Mouse (Mus musculus) stomach, embryonic 14.5 days (tissue): Measurements from ENCODE around the gene Brsk1. TPM values are rescaled to one million over a fixed set of nuclear protein-coding genes. Genes with fewer than 3 reads are reported as not detected.
A peak's percentile ranks its signal among the peaks of the same experiment; 100 is the strongest.

Source experiments
- ATAC-seq: fragments of 200-750 bp; cut with Nextera tagmentation; 2 replicates; pipeline ENCODE4 v1.8.0; 2017; ENCODE audit warnings: low read depth, moderate TSS enrichment; ENCODE audit not compliant: insufficient number of reproducible peaks, insufficient read depth, low FRiP score
- H3K27ac ChIP-seq: fragments of 300-500 bp; sonication (generic); 2 replicates; pipeline ENCODE4 v1.5.1; 2014; ENCODE audit warnings: mild to moderate bottlenecking, low read length, moderate library complexity, mixed read lengths
- H3K27me3 ChIP-seq: fragments of 300-500 bp; sonication (generic); 2 replicates; pipeline ENCODE4 v1.6.1; 2014; ENCODE audit warnings: low read length, control low read depth, mixed read lengths; ENCODE audit not compliant: control insufficient read depth, insufficient read depth
- H3K36me3 ChIP-seq: fragments of 300-500 bp; sonication (generic); 2 replicates; pipeline ENCODE4 v1.6.1; 2014; ENCODE audit warnings: mild to moderate bottlenecking, control low read depth, low read length, moderate library complexity, mixed read lengths; ENCODE audit not compliant: control insufficient read depth, insufficient read depth
- H3K4me1 ChIP-seq: fragments of 300-500 bp; sonication (generic); 2 replicates; pipeline ENCODE4 v1.6.1; 2014; ENCODE audit warnings: low read length, control low read depth, mixed read lengths; ENCODE audit not compliant: control insufficient read depth, insufficient read depth
- H3K4me2 ChIP-seq: fragments of 300-500 bp; sonication (generic); replicated peaks from 2 replicates; pipeline ENCODE4 v1.6.1; 2014; ENCODE audit warnings: low read depth, low read length, control low read depth
- H3K4me3 ChIP-seq: fragments of 300-500 bp; sonication (generic); 2 replicates; pipeline ENCODE4 v1.5.1; 2014; ENCODE audit warnings: low read depth, low read length, control low read depth
- H3K9ac ChIP-seq: fragments of 300-500 bp; sonication (generic); replicated peaks from 2 replicates; pipeline ENCODE4 v1.6.1; 2014; ENCODE audit warnings: low read depth, mild to moderate bottlenecking, control low read depth, low read length, moderate library complexity, mixed read lengths
- H3K9me3 ChIP-seq: fragments of 300-500 bp; sonication (generic); 2 replicates; pipeline ENCODE4 v1.6.1; 2016; ENCODE audit warnings: low read depth, low read length, control low read depth; ENCODE audit not compliant: control insufficient read depth
- WGBS: fragments of 180-500 bp; shearing (Covaris S2); extraction: QIAGEN DNeasy Blood & Tissue Kit; methylation state at CpG from one replicate; pipeline ENCODE4 v1.1.7; 2014; 5-methylcytosine and 5-hydroxymethylcytosine counted together
- polyA plus RNA-seq: library from polyadenylated mRNA; unstranded; fragments of >200 nt; fragmentation: Nextera tagmentation; extraction: Ambion mirVana; gene quantifications from 2 replicates; pipeline ENCODE4 v1.2.1, GENCODE M21; 2014

The Brsk1 gene
- polyA plus RNA-seq, 1 experiment from 2014 or later: 4.0 TPM

- H3K36me3 ChIP-seq: peaks cover 37% of the 10 kb centered on the region
- H3K27me3 ChIP-seq: no peaks in the 10 kb centered on the region
- ATAC-seq: no peak
- H3K4me3 ChIP-seq: no peak overlapping the region
- no peak overlapping the region for H3K9ac ChIP-seq
- no peak overlapping the region for H3K4me2 ChIP-seq
- WGBS: 56% methylated on average over 8 of the region's 8 CpGs
- H3K27ac ChIP-seq: no peak overlapping the region
- no peaks in the 10 kb centered on the region for H3K4me1 ChIP-seq
- no peaks in the 10 kb centered on the region for H3K9me3 ChIP-seq
Measured at GRCm38 (mm10) chr7:4702334-4702733, 11.9 kb downstream of the Brsk1 start.

DNA sequence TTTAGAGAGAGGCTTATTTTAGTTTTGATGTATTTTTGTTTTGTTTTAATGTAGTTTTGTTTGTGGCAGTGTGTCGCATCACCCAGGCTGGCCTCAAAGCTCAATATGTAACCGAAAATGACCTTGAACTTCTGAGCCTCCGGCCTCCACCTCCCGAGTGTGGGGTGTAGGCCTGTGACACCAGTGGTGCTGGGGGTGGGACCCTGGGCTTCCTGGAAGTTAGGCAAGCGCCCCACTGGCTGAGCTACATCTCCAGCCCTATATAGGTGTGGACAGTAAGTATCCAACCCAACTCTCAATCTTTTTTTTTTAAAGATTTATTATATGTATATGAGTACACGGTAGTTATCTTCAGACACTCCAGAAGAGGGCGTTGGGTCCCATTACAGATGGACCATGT, 12.8 kb downstream of the Brsk1 start:
- Histone ChIP-seq H3K9ac (no peak overlapping the region), H3K27ac (no peak overlapping the region), H3K27me3 (no peaks in the 10 kb centered on the region), H3K9me3 (no peaks in the 10 kb centered on the region), H3K4me2 (no peak overlapping the region), H3K4me3 (no peak overlapping the region), H3K36me3 (peaks cover 31% of the 10 kb centered on the region), H3K4me1 (no peaks in the 10 kb centered on the region)
- 89% methylated on average over 7 of the region's 7 CpGs for WGBS
- no peak for ATAC-seq

DNA sequence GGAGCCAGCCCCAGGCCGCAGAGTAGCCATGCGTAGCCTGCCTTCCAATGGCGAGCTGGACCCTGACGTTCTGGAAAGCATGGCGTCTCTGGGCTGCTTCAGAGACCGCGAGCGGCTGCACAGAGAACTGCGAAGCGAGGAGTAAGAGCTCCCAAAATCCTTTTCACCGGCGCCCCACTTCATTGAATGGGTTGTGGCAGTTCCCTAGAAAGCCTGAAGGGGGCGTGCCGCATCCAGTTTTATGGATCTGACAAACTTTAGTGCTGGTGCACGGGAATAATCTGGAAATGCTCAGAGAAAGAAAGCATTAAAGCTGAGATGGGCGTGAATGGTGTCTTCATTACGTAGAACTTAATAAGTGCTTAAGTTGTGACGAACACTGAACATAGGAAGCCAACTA, 14.7 kb downstream of the Brsk1 start:
- Histone ChIP-seq H3K27me3 (no peaks in the 10 kb centered on the region), H3K9me3 (no peaks in the 10 kb centered on the region), H3K4me2 (no peak overlapping the region), H3K36me3 (peaks cover 27% of the 10 kb centered on the region), H3K27ac (no peak overlapping the region), H3K4me3 (no peak overlapping the region), H3K4me1 (no peaks in the 10 kb centered on the region), H3K9ac (no peak overlapping the region)
- 51% methylated on average over 18 of the region's 18 CpGs for WGBS
- no peak for ATAC-seq

DNA sequence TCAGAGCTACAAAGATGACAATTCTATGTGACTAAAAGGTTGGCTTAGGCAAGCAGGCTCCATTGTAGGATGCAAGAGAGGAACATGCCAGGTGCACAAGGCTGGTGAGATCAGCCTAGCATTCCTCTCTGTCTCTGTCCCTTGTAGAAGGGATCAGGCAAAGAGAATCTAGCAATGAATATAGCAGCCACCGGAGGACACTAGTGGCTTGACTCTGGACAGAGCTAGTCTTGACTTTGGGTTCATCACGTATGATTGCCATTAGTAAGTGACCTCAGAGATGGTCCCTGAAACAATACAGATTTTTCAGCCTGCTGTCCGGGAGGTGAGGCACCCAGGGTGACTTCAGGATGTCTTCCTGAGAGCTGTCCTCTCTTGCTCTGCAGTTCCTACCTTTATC, 22.2 kb downstream of the Brsk1 start:
- no peak overlapping the region for H3K4me2 ChIP-seq
- no peaks in the 10 kb centered on the region for H3K9me3 ChIP-seq
- ATAC-seq: no peak
- H3K4me3 ChIP-seq: no peak overlapping the region
- no peak overlapping the region for H3K9ac ChIP-seq
- H3K27ac ChIP-seq: no peak overlapping the region
- no peaks in the 10 kb centered on the region for H3K4me1 ChIP-seq
- no peaks in the 10 kb centered on the region for H3K27me3 ChIP-seq
- peaks cover 43% of the 10 kb centered on the region for H3K36me3 ChIP-seq
- WGBS: 86% methylated on average over 3 of the region's 3 CpGs

DNA sequence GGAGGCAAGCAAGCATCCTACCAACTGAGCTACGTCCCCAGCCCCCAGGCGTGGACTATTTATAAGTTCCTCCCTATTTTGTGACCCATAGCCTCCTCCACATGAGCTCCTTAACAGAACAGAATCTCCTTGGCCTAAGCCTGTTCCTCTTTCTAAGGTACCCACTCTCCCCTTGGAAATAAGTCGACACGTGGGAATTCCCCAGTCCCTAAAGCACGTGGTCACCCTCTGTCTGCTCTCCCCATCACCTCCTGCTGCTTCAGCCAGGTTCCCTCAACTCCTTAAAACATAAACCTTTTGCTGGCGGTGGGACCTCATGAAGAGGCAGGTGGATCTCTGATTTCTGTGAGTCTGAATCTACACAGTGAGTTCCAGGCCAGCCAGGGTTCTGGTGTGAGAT, 26.6 kb downstream of the Brsk1 start:
- Histone ChIP-seq H3K36me3 (peaks cover 23% of the 10 kb centered on the region), H3K9ac (no peak overlapping the region), H3K27ac (no peak overlapping the region), H3K4me3 (no peak overlapping the region), H3K4me1 (no peaks in the 10 kb centered on the region), H3K9me3 (no peaks in the 10 kb centered on the region), H3K27me3 (no peaks in the 10 kb centered on the region), H3K4me2 (no peak overlapping the region)
- ATAC-seq: no peak
- WGBS: 66% methylated on average over 6 of the region's 6 CpGs

DNA sequence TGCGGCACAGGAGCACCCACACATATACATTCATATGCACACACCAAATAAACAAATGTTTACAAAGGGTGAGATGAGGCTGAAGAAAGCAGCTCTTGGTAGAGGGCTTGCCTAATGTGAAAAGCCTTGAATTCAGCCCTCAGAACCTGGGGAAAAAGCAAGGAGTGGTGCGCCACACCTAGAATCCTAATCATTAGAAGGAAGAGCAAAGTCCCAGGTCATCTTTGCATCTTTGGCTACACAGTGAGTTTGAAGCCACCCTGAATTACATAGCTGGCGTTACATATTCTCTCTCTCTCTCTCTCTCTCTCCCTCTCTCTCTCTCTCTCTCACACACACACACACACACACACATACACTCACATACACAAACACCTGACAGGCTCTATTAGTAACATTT, 28.9 kb downstream of the Brsk1 start:
- Histone ChIP-seq H3K4me1 (0 out of 2 replicates have a peak, but pooled peaks cover 6% of the 10 kb centered on the region), H3K36me3 (peaks cover 6% of the 10 kb centered on the region; the same call in 1 of the 2 replicates), H3K27ac (no peak overlapping the region), H3K9ac (no peak overlapping the region), H3K27me3 (no peaks in the 10 kb centered on the region), H3K4me2 (no peak overlapping the region), H3K4me3 (no peak overlapping the region), H3K9me3 (no peaks in the 10 kb centered on the region)
- WGBS: 92% methylated on average over 3 of the region's 3 CpGs
- ATAC-seq: no peak

DNA sequence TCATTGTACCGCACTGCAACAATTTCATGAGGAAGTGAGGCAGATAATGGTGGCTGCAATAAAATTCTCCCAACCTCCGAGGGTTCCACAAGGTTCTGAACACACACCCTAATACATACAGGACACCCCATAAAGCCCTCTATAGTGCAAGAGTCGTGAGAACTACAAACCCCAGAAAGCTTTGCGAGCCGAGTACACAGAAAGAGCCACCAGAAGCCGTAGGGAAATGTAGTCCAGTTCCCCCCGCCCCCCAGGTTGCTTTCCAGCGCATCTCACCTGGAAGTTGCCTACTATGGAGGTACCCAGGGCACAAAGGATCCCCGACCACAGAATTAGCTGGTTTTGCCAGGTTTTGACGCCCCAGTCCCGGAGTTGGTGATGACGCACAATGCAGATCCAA, 33.1 kb downstream of the Brsk1 start:
- H3K4me1 ChIP-seq: 0 out of 2 replicates have a peak, but pooled peaks cover 7% of the 10 kb centered on the region
- H3K9me3 ChIP-seq: no peaks in the 10 kb centered on the region
- H3K4me2 ChIP-seq: peak overlapping the region; percentile 32
- H3K27me3 ChIP-seq: no peaks in the 10 kb centered on the region
- ATAC-seq: peak; percentile 56; the same call in 1 of the 2 replicates
- H3K27ac ChIP-seq: 0 out of 2 replicates have a peak overlapping the region, but pooled peaks have one; percentile 69
- H3K4me3 ChIP-seq: peak overlapping the region; percentile 13; the same call in 1 of the 2 replicates
- no peaks in the 10 kb centered on the region for H3K36me3 ChIP-seq
- 37% methylated on average over 12 of the region's 12 CpGs for WGBS
- H3K9ac ChIP-seq: no peak overlapping the region

- Histone ChIP-seq H3K36me3 (no peaks in the 10 kb centered on the region), H3K27me3 (no peaks in the 10 kb centered on the region), H3K4me1 (0 out of 2 replicates have a peak, but pooled peaks cover 7% of the 10 kb centered on the region), H3K4me2 (peak overlapping the region; percentile 32), H3K27ac (peak overlapping the region; percentile 69; the same call in 1 of the 2 replicates), H3K4me3 (no peak overlapping the region), H3K9me3 (no peaks in the 10 kb centered on the region), H3K9ac (no peak overlapping the region)
- peak; percentile 51; the same call in 1 of the 2 replicates for ATAC-seq
- WGBS: 29% methylated on average over 3 of the region's 3 CpGs
Measured at GRCm38 (mm10) chr7:4724359-4724758, 34.0 kb downstream of the Brsk1 start.

GRCm38 (mm10) chr7:4725169-4725568, 34.8 kb downstream of the Brsk1 start, which contains the start of gene Tmem150b:
Gene Tmem150b (minus strand): TSS chr7:4725249.
- Histone ChIP-seq H3K36me3 (no peaks in the 10 kb centered on the region), H3K9me3 (no peaks in the 10 kb centered on the region), H3K4me2 (peak within 1 kb of the TSS; percentile 32), H3K4me3 (no peak within 1 kb of the TSS), H3K27me3 (no peaks in the 10 kb centered on the region), H3K4me1 (0 out of 2 replicates have a peak, but pooled peaks cover 7% of the 10 kb centered on the region), H3K27ac (peak within 1 kb of the TSS; percentile 69; the same call in 1 of the 2 replicates), H3K9ac (no peak within 1 kb of the TSS)
- peak; percentile 30; the same call in 1 of the 2 replicates for ATAC-seq
- WGBS: 69% methylated on average over 7 of the region's 7 CpGs
